Mouse (Mus musculus) ES-E14 (cell line): ENCODE data around the gene Gga1.

Experiments
- HCFC1 ChIP-seq: IDR thresholded peaks from 2 replicates; pipeline ENCODE4 v1.6.1; 2012; ENCODE audit warnings: low read length, inconsistent platforms, borderline replicate concordance; ENCODE audit not compliant: insufficient read depth
- ZNF384 ChIP-seq: IDR thresholded peaks from 2 replicates; pipeline ENCODE4 v1.6.1; 2012; ENCODE audit warnings: low read depth, low read length, inconsistent platforms

- no peak for TF ChIP-seq HCFC1
- no peak for TF ChIP-seq ZNF384
Measured at GRCm38 (mm10) chr15:78831720-78832657, 45.0 kb upstream of the Gga1 start.
